Mouse (Mus musculus): Measurements from ENCODE around the gene Muc3. TPM values are rescaled to one million over a fixed set of nuclear protein-coding genes. Genes with fewer than 3 reads are reported as not detected.

Gene Muc3
- polyA plus RNA-seq (2014; fragmentation: Illumina TruSeq; extraction: RNeasy Lipid Tissue Mini Kit (QIAGEN cat#74804); ENCODE audit: low read depth, low replicate concordance), result 28.7 TPM

DNA sequence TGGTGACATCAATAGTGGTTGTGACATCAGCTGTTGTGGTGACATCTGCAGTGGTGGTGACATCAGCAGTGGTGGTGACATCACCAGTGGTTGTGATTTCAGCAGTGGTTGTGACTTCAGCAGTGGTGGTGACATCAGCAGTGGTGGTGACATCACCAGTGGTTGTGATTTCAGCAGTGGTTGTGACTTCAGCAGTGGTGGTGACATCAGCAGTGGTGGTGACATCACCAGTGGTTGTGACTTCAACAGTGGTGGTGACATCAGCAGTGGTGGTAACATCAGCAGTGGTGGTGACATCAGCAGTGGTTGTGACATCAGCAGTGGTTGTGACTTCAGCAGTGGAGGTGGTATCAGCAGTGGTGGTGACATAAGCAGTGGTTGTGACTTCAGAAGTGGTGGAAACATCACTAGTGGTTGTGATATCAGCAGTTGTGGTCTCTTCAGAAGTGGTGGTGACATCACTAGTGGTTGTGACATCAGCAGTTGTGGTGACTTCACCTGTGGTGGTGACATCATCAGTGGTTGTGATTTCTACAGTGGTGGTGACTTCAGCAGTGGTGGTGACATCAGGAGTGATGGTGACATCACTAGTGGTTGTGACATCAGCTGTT lies at the start of gene Muc3:
Gene Muc3, minus strand, starts transcription at position 51 of the 611 bp plus-strand sequence.

DNA sequence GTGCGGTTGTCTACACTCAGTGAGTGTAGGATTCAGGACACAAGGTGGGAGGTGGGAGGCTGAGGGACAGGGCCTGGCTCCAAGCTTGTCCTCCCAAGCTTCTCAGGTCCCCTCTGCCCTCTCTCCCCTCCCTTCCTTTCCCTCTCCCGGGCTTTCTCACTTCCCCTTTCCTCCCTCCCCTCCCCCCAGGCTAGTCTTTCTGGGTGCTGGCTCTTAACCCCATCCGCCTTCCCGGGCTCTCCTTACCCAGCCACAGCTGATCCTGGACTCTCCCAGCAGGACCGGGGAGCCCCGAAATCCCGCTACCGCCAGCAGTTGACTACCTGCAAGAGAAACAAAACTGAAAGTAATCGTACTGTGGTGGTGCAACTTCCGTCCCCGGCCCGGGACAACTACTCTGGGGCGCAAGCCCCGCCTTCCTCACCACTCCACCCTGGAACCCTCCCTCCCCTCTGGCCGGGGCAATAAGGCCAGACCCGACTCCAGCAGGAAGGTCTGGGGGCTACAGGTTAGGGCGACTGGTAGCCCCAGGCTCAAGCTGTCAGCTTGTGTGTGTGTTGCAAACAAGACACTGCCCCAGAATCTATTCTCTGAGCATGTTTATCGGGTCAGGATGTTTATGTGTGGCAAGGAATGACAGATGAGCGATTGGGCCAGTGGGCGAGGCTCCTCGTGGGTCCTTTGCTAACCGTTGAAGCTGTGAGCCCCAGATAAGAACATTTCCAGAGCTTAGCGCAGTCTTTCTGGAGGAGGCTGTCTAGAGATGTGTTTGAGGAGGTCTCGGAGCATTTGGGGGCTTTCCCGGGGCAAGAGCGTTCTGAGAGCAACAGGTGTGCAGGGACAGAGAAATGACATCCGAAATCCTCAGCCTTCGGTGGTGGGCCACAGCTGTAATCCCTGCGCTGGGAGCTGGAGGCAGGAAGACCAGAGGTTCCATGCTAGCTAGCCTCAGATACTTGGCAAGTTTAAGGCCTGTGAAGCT lies 33.0 kb downstream of the Muc3 start, which contains the start of gene Trim56:
Gene Trim56, minus strand, starts transcription at position 344 of the 982 bp plus-strand sequence.

Other genes with a start within 250 kb of the Muc3 start
- 51.1 TPM for gene Ift22, start 241.2 kb downstream of the Muc3 start, polyA plus RNA-seq (2014; fragmentation: Illumina TruSeq; extraction: RNeasy Lipid Tissue Mini Kit (QIAGEN cat#74804); ENCODE audit: low read depth, low replicate concordance)
- 5.4 TPM for gene Fis1, start 196.0 kb downstream of the Muc3 start, polyA plus RNA-seq (2014; fragmentation: Illumina TruSeq; extraction: RNeasy Lipid Tissue Mini Kit (QIAGEN cat#74804); ENCODE audit: low read depth, low replicate concordance)
- not detected for gene Cldn15, start 182.7 kb downstream of the Muc3 start, polyA plus RNA-seq (2014; fragmentation: Illumina TruSeq; extraction: RNeasy Lipid Tissue Mini Kit (QIAGEN cat#74804); ENCODE audit: low read depth, low replicate concordance)
- gene Plod3, start 162.3 kb downstream of the Muc3 start, polyA plus RNA-seq (2014; fragmentation: Illumina TruSeq; extraction: RNeasy Lipid Tissue Mini Kit (QIAGEN cat#74804); ENCODE audit: low read depth, low replicate concordance), result 1.0 TPM
- gene Znhit1, start 161.3 kb downstream of the Muc3 start, polyA plus RNA-seq (2014; fragmentation: Illumina TruSeq; extraction: RNeasy Lipid Tissue Mini Kit (QIAGEN cat#74804); ENCODE audit: low read depth, low replicate concordance), result 26.3 TPM
- not detected for gene Vgf, start 122.9 kb downstream of the Muc3 start, polyA plus RNA-seq (2014; fragmentation: Illumina TruSeq; extraction: RNeasy Lipid Tissue Mini Kit (QIAGEN cat#74804); ENCODE audit: low read depth, low replicate concordance)
- gene Ap1s1, start 103.2 kb downstream of the Muc3 start, polyA plus RNA-seq (2014; fragmentation: Illumina TruSeq; extraction: RNeasy Lipid Tissue Mini Kit (QIAGEN cat#74804); ENCODE audit: low read depth, low replicate concordance), result 7.2 TPM
- 0.67 TPM for gene Serpine1, start 77.1 kb downstream of the Muc3 start, polyA plus RNA-seq (2014; fragmentation: Illumina TruSeq; extraction: RNeasy Lipid Tissue Mini Kit (QIAGEN cat#74804); ENCODE audit: low read depth, low replicate concordance)
- gene Trim56, start 33.1 kb downstream of the Muc3 start, polyA plus RNA-seq (2014; fragmentation: Illumina TruSeq; extraction: RNeasy Lipid Tissue Mini Kit (QIAGEN cat#74804); ENCODE audit: low read depth, low replicate concordance), result 1.0 TPM
- gene Muc3a, start 63.1 kb upstream of the Muc3 start, polyA plus RNA-seq (2014; fragmentation: Illumina TruSeq; extraction: RNeasy Lipid Tissue Mini Kit (QIAGEN cat#74804); ENCODE audit: low read depth, low replicate concordance), result 0.32 TPM
- not detected for gene Ache, start 138.2 kb upstream of the Muc3 start, polyA plus RNA-seq (2014; fragmentation: Illumina TruSeq; extraction: RNeasy Lipid Tissue Mini Kit (QIAGEN cat#74804); ENCODE audit: low read depth, low replicate concordance)
- gene Ufsp1, start 145.3 kb upstream of the Muc3 start, polyA plus RNA-seq (2014; fragmentation: Illumina TruSeq; extraction: RNeasy Lipid Tissue Mini Kit (QIAGEN cat#74804); ENCODE audit: low read depth, low replicate concordance), result 0.35 TPM
- gene Srrt, start 158.4 kb upstream of the Muc3 start, polyA plus RNA-seq (2014; fragmentation: Illumina TruSeq; extraction: RNeasy Lipid Tissue Mini Kit (QIAGEN cat#74804); ENCODE audit: low read depth, low replicate concordance), result 56.1 TPM
- gene Trip6, start 165.1 kb upstream of the Muc3 start, polyA plus RNA-seq (2014; fragmentation: Illumina TruSeq; extraction: RNeasy Lipid Tissue Mini Kit (QIAGEN cat#74804); ENCODE audit: low read depth, low replicate concordance), result not detected
- gene Slc12a9, start 184.3 kb upstream of the Muc3 start, polyA plus RNA-seq (2014; fragmentation: Illumina TruSeq; extraction: RNeasy Lipid Tissue Mini Kit (QIAGEN cat#74804); ENCODE audit: low read depth, low replicate concordance), result 0.28 TPM
- 0.32 TPM for gene Ephb4, start 200.8 kb upstream of the Muc3 start, polyA plus RNA-seq (2014; fragmentation: Illumina TruSeq; extraction: RNeasy Lipid Tissue Mini Kit (QIAGEN cat#74804); ENCODE audit: low read depth, low replicate concordance)